Mouse (Mus musculus): ENCODE measurements around the gene Oas1a.
"Not testable (repeated sequence)": the region's sequence is repeated elsewhere in the genome, so short reads cannot be mapped to it uniquely, and the experiment has no call there.

Oas1a gene

DNA sequence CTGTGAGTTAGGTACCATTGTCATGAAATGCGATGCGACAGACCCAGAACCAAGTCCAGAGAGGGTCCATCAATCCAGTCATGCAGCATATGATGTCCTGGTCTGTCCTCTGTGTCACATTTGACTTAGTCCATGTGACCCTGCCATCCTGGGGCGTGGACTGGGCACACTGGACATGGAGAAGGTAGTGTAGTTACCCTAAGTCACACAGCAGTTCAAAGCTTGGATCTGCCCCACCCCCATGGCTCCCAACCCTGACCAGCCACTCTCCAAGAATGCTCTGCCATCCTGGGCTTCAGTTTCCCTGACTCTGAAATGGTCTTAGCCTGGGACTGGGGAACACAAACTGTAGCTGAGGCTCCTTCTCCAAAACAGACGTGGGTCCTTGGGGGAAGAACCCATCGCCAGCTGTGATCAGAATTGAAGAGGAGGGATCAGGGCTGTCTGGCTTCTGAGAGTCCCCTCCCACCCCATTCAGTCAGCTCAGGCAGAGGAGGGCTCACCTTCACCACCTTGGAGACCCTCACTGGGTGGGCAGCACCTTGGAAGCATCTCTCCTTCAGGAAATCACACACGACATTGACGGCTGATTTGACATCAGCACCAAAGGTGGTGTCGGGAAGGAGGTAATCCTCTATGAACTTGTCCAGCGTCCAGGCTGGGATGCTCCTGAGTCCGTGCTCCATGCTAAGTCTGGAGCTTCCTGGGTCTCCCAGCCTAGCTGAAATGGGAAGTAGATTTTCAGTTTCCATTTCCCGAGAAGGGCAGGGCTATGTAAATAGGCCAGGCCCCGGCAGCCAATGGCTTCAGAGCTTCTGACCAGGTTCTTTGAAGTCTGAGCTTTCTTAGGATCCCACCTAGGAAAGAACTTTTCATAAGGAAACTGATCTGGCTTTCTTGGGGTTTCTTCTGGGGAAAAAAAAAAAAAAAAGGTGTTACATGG lies at the start of gene Oas1a:
Gene Oas1a, minus strand, starts transcription at position 731 of the 943 bp plus-strand sequence.
- not testable (repeated sequence) for DNase-seq

DNA sequence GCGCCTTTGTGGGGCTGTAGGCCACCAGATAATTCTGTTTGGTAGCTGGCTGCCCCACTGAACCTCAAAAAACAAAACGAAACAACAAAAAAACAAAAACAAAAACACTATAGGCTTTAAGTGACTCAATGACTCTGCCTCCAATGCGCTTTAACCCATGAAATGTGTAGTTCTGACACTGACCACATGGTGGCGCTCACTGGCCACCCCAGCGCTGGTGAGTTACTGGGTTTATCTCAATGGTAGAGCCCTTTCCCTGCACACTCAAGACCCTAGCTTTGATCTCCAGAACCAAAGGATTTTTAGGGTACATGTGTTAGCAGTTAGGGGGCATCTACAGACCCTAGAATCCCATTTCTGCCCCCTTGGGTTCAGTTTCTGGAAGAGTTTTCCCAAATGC lies 46.7 kb upstream of the Oas1a start:
- peak; percentile 6 for DNase-seq

DNA sequence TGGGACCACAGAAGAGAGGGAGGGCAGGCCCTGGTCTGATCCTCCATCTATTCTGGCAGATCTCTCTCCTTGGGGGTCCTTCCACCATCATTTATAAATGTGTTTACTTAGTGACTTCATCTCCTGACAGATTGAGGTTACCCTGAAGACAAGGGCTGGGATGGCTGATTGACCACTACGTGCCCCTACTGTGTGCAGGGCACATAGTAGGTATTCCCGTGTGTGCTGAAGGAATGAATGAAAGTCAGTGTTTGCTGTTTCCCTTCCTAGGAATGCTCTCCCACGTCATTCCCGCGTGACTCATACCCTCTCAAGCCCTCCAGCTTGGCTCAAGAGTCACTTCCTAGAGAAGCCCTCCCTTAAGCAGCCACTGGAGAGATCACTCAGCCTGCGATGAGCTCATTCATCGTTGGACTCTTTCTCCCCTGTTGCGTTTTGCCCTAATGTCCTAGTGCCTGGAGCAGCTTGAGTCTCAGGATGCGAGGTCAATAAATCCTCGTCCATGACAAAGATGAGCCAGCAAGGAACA lies 45.0 kb upstream of the Oas1a start:
- no peak for DNase-seq

DNA sequence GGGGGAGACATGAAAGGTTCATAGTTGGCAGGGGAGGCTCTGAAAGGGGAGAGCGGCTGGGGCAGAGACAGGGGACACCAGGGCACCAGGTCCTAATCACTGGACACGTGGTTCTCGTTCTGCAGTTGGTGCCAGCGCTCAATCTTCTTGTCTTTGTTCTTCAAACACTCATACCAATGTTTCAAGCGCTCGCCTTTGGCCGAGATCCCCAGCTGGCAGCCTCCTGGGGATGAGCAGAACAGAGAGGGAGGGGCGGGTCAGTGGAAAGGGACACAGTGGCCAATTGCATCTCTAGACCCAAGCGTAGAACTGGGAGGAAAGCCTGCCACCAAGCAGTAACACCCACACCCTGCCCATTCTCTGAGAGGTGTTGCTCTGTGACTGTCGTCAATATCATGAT lies 34.8 kb upstream of the Oas1a start:
- DNase-seq, result no peak

DNA sequence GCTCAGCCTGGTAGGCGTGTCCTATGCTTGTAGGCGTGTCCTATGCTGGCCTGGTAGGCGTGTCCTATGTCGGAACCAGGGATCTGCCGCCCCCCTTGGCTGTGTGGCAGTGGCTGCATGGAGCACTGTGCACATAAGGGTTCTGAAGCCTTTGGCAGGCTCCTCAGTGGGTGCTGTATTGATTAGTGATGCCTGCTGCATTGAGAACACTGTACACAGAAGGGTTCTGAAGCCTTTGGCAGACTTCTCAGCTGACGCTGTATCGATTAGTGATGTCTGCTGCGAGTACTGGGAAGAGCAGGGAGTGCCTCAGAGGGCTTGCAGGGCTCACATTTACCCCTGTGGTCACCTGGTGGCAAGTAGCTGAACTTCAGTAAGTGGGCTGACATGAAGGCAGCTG lies 31.3 kb upstream of the Oas1a start:
- no peak for DNase-seq

DNA sequence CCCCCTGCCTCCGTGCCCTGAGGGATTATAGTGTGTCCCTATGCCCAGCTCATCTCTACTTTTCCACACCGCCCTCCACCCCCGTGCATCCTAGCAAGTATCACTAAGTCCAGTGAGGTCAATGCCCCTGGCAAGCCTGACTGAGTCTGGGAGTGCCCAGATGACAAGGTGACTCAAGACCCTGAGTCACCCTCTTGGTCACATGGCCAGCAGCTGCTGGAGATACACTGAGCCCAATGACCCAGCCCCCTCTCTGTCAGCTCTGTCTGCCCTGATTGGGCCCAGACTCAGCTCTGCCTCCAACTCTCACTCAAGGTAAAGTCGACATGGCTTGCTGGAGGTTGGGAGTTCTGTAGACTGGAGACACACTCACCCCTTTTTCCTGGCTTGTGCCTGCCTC lies 30.5 kb upstream of the Oas1a start:
- no peak for DNase-seq

DNA sequence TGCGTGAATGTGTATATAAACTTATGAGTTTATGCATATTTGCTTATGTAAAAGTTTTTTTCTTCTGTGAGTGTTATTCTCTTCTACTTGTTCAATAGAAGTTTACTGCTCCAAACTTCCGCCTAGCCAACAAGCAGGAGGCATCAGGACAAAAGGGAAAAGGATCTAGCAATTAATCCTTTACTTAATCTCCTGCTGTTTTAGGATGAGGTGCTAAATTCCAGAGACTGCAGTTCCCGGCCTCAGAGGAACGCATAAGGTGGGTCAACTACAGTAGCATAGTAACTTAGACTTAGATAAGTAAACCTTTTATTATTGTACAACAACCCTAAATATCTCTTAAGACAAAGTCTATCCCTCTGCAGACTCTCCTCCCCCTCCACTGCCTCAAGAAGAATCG lies 26.6 kb upstream of the Oas1a start:
- DNase-seq, result no peak

DNA sequence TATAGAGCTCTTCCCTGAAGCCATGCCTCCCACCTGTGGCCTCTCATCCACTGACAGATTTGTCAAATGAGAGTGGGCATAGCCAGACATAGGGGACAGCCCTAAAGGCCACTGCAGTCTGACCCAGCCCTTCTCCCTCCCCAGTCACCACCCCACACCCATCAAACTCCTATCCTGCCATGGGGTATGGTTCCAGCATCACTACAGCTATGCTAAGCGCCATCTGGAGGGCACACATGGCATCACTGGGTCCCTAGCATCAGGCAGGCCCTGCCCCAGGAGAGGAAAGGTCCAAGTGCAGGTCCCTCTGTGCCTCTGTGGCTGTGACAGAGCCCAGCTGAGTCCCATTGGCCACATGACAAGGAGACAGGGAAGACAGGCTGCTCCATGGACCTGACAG lies 19.7 kb upstream of the Oas1a start:
- no peak for DNase-seq

DNA sequence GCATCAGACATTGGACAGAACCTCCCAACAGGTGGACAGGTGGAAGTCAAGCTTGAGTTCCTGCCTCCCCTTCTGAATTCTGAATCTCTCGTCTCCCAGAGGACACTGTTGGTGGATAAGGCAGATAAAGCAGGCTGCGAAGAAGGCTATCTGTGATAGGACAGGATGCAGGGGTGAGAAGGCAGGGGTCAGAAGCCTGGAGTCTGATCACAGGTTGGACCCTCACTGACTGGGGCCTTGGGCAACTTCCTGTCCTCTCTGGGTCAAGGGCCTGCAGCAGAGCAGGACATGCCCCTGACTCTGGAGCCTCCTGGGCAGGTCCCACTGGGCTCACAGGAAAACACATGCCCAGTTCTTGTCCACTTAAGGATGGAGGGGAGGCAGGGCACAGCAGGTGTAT lies 19.0 kb upstream of the Oas1a start:
- DNase-seq, result not testable (repeated sequence)

DNA sequence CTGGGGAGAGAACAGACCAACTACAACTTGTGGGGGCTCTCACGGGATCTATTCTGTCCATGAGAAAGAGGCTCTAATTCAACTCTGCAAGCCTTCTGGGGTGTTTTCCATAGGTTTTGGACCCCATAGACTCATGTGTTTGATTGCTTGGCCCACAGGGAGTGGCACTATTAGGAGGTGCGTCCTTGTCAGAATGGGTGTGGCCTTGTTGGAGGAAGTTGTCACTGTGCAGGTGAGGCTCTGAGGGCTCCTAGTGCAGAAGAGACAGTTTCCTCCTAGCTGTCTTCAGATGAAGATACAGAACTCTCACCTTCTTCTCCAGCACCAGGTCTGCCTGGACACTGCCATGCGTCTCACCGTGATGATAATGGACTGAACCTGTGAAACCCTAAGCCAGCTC lies 17.2 kb upstream of the Oas1a start:
- DNase-seq, result not testable (repeated sequence)

DNA sequence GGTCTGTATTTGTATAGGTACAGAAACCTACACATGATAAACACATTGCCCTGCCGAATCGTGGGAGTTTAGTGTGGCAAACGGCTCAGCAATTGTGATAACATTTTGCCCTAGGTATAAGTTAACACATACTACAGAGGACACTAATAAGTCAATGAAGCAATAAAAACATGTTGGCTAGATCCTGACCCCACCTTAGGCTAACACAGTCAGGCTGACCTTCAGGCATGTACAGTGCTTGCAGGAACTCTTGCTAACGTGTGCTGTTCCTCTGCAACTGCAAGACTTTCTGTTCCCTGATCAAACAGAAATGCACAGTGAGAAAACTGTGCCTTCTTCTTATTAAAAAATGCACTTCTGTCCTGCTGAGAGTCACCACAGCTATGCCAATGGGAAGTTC lies 16.6 kb upstream of the Oas1a start:
- DNase-seq, result no peak

DNA sequence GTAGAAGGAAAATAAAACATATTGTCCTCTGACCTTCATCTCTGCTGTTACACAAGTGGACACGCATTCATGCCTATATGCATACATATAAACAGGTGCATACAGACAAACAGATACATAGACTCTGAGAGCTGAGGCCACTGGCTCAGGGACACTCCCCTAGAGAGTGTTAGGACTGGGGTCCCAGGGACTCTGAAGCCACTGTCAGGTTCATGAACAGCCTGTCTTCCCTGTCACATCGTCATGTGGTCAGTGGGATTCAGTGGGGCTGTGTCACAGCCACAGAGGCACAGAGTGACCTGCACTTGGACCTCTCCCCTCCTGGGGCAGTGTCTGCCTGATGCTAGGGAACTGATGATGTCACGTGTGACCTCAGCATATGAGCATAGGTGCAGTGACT lies 13.0 kb upstream of the Oas1a start:
- DNase-seq, result no peak

DNA sequence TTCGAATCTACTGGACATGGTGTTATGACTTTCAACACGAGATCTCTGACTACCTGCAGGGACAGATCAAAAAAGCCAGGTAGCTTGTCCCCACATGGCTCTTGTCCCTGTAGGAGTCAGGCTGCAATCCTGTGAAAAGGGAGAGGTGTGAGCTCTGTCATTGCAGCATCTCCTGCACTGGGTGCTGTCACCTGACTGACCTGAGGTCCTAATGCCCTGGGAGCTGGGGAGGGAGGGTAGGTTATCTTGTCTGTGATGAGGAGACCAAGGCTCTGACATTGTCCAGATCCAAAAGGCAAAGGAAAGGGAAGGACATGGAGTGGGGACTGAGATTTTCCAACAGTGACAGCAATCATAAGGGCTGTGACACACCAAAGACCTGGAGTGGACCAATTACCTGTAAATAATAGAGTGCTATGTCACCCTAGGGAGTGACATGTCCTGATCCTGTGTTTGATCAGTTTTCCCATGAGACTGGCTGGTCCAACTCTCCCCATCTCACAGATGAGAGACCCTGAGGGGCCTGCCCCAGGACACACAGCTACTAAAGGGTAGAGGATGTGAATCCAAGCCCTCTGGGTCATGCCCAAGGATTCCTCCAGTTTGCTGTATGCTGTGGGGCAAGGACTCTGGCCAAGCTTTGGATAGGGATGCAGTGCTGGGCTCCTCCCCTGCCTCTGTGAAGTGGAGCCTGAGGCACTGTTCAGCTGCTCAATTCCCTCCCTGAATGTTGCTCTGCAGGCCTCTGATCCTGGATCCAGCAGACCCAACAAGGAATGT lies 12.0 kb upstream of the Oas1a start:
- not testable (repeated sequence) for DNase-seq

DNA sequence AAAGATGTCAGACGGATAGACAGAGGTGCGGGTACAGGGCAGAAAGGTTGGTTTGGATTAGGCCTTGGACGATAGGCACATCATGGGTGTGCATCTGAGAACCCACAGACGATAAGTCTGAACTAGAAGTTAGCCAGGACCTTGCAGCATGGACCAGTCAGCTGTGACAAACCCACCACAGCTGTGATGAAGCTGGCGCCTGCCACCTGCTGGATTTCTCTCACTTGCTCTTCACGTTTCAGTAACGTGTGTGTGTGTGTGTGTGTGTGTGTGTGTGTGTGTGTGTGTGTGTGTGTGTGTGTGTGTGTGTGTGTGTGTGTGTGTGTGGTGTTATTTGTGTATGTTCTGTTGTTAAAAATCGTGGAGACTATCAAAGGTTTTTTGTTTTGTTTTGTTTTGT lies 6.9 kb upstream of the Oas1a start, which contains the start of gene Oas1d:
Gene Oas1d, plus strand, starts transcription at position 333 of the 400 bp plus-strand sequence.
- DNase-seq, result not testable (repeated sequence)

DNA sequence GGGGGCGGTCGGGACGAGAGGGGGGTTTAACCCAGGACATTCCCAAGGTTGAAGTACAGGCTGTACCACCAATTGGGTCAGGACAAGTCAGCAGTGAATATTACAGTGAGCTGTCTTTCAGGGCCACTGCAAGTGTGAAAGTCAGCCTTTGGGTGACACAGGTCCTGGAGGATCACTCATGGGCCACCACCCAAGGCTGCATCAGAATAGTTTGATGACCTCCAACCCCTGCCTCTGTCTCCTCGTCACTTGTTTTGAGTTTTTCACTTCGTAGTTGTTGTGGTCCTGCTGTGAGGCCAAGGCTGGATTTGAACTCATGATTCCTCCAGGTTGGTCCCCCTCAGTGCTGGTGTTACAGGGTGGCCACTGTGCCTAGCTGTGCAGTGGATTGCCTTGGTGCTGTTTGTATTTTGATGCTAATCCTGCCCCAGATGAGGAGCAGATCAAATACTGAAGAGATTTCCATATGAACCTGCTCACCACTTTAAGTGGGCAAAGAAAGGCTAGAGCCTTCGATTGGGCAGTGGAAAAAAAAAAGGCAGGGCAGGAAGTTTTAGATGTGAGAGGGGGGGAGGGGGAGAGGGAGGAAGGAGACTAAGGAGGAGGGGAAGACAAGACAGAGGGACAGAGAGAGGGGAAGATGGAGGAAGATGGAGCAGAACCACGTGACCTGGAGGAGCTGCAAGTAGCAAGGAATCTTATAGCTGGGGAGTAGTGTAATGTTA lies 1.0 kb upstream of the Oas1a start:
- no peak for DNase-seq

DNA sequence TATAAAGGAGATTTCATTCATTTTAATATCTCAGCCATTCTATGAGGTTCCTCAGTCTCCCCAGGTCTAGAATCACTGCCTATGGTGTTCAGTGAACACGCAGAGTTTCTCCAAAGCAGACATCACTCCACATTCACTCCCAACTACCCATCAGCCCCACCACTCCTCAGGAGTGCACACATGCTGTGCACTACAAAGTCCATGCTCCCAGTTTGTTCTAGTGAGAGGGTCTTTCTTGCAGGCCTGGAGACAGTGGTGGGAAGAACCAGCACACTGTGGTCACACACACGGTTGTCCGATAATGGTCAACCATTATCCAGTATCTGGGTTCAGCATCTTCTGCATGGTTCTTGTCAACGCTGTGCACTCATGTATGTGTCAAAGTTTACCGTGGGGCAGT lies 5.3 kb downstream of the Oas1a start:
- DNase-seq, result no peak

DNA sequence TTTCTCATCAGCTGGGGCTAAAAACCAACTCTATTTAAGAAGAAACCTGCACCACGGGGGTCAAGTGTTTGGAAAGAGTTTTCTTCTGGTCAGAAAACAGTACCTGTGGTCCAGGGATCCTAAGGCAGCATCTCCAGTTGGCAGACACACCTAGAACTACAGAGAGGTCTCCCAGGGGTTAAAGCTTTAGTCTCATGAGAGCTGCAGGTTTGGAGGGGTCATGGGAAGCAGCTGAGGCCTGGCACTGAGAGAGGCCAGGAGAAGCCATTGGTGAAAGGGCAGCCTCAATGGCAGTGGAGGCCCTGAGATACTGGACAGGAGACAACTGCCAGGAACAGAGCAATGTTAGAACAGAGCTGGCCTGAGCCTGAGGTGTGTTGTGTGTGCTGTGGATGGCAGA lies 6.7 kb downstream of the Oas1a start:
- no peak for DNase-seq

DNA sequence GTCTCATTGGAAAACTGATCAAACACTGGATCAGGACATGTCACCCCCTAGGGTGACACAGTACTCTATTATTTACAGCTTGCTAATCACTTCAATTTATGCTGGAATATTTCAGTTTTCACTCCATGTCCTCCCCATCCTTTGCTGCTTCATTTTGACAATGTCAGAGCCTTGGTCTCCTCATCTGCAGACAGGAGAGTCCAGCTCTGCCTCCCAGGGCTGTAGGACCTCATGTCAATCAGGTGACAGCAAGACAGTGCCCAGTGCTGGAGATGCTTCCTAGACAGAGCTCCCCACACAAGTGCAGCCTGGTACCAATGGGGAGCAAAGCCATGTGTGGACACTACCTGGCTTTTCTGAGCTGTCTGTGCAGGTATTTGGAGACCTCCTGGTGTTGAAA lies 8.6 kb downstream of the Oas1a start:
- no peak for DNase-seq

DNA sequence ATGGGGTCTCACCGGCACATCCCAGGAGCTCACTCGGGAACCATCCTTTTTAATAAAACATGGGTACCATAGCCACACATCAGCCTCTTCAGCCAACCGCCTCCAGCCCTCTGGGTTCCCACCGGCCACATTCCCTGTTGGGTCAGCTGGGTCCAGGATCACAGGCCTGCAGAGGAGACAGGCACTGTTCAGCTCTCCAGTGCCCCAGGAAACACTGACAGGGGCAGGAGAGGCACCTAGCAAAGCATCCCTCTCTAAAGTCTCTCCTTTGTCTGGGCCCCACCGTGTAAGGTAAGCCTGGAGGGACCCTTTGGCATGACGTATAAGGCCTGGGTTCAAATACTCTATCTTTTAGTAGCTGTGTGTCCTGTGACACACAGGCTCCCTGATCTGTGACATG lies 9.0 kb downstream of the Oas1a start:
- DNase-seq, result no peak

DNA sequence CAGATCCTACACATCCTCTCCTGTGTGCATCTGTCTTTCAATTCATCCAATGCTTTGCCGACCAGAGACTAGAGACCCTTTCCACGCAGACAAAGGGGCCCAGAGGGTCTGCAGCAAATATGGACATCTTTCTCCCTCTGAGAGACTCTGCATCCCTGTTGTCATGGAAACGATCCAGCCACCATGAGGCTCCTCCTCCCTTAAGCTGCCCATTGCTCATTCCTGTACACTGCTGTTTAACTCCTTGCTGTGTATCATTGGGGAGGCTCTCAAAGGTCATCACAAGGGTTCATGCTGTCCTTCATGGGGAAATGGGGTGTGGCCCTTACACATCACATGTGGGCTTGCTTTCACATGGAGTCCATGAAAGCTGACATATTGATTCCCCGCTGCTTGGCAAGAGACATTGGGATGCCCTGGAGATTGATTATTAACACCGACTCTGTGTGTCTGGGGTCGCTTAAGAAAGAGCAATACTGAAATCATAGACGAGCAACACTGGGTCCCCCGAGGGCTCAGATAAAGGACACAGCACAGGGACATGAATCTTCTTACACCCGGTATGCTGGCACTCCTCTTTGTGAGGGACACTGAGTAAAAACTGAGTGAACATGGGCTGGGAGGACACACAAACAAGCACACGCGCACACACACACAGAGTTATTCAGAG lies 12.0 kb downstream of the Oas1a start:
- no peak for DNase-seq

DNA sequence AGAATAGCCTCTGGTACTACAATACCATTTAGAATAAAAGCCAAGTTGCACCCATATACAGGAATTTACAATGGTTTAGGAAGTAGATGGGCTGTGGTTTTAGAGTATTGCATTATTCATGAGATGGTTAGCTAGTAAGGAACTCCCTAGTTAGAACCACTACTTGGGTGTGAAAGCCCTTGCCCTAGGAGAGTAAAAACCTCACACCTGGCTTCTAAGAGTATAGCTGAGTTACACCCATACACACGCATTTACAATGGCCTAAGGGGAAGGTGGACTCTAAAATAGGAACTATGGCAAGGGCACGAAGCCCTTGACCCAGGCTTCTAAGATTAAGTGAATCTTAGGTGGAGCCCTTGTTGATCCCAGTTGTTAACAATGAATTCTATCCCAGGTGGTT lies 12.6 kb downstream of the Oas1a start:
- DNase-seq, result not testable (repeated sequence)

DNA sequence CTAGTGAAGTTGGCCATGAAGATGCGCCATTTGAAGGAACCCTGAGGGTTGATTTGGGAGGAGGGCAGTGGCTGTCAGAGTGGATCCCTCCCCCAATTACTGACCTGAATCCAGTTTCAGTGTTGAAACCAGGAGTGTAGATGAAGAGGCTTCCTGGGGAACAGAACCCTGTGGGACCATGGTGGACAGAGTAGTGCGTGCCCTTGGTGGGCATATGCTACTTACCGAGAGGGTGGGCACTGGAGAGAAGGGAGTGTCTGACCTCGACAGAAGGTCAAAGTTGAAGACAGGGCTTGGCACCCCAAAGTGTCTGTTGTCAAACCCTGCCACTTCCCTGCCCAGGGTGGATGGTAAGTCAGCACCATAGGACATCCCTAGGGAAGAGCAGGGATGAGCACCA lies 13.5 kb downstream of the Oas1a start:
- not testable (repeated sequence) for DNase-seq

Measured in thymus, postnatal 25 days (tissue).